ENCODE assay signal across 29 mouse cellular contexts in genomic region chr2:165843350-165843749, GRCm38 (mm10). TPM values are rescaled to one million over a fixed set of nuclear protein-coding genes. Genes with fewer than 3 reads are reported as not detected.
DNase-seq lines count a peak whose midpoint lies in the region; ATAC-seq and TF ChIP-seq lines count a peak whose summit lies in the region.
"Had no signal": no experiment of that assay in that cellular context is flagged by ENCODE, and none has a peak within 500 bp of the region (broad histone marks: within the 10 kb centered on the region; RNA-seq: fewer than 3 reads in every experiment).

No protein-coding gene starts in this region.

- TF ChIP-seq CTCF in heart, adult 2 months (IDR thresholded peaks at IDR 0.05) = no peak
- no peak for TF ChIP-seq CTCF in left cerebral cortex, adult 2 months (IDR thresholded peaks at IDR 0.05)
- TF ChIP-seq CTCF in lung, postnatal 0 days (IDR thresholded peaks at IDR 0.05) = no peak

- no peak overlapping the region for H3K9ac ChIP-seq in heart, adult 2 months (ENCODE audit: low read depth, low read length)
- H3K9ac ChIP-seq in lung, postnatal 0 days (replicated peaks; ENCODE audit: low read depth) = no peak overlapping the region
- H3K9ac ChIP-seq: embryonic facial prominence, embryonic 12.5 days; forebrain, embryonic 15.5 days; hindbrain, embryonic 15.5 days; liver, embryonic 15.5 days; midbrain, embryonic 12.5 days; neural tube, embryonic 12.5 days; stomach, embryonic 15.5 days had no signal

- H3K4me3 ChIP-seq in heart, adult 2 months = no peak overlapping the region
- H3K4me3 ChIP-seq in left cerebral cortex, adult 2 months = no peak overlapping the region
- H3K4me3 ChIP-seq in lung, postnatal 0 days (ENCODE audit: low read depth, low read length) = no peak overlapping the region
- H3K4me3 ChIP-seq: embryonic facial prominence, embryonic 12.5 days; forebrain, embryonic 10.5 days; forebrain, embryonic 15.5 days; hindbrain, embryonic 10.5 days; hindbrain, embryonic 15.5 days; liver, embryonic 15.5 days; megakaryocyte, embryonic 14.5 days; midbrain, embryonic 12.5 days; myocyte; neural tube, embryonic 12.5 days; stomach, embryonic 15.5 days had no signal

- no peaks in the 10 kb centered on the region for H3K9me3 ChIP-seq in lung, postnatal 0 days (ENCODE audit: low read length)
- H3K9me3 ChIP-seq: embryonic facial prominence, embryonic 12.5 days; forebrain, embryonic 10.5 days; forebrain, embryonic 15.5 days; hindbrain, embryonic 10.5 days; hindbrain, embryonic 15.5 days; liver, embryonic 15.5 days; megakaryocyte, embryonic 14.5 days; midbrain, embryonic 12.5 days; neural tube, embryonic 12.5 days; stomach, embryonic 15.5 days had no signal

- H3K36me3 ChIP-seq in heart, adult 2 months (ENCODE audit: control insufficient read depth, insufficient read depth, low read length) = peaks cover 14% of the 10 kb centered on the region
- peaks cover 22% of the 10 kb centered on the region for H3K36me3 ChIP-seq in lung, postnatal 0 days (ENCODE audit: insufficient read depth, low read length)

- intact Hi-C loops in heart, adult 2 months (cut with DNase I) = no loop called here
- intact Hi-C loops in left cerebral cortex, adult 2 months (cut with DNase I) = no loop called here

- ATAC-seq in lung, postnatal 0 days = peak; percentile 58
- no peak for ATAC-seq in erythroid progenitor cell, adult 5-6 weeks (replicated peaks; ENCODE audit: low FRiP score, poor library complexity, severe bottlenecking)
- ATAC-seq: forebrain, embryonic 15.5 days; inflammation-experienced regulatory T-cells, adult 6 months; Patski had no signal

- H3K27me3 ChIP-seq in heart, adult 2 months (ENCODE audit: control insufficient read depth, insufficient read depth, low read length) = no peaks in the 10 kb centered on the region
- no peaks in the 10 kb centered on the region for H3K27me3 ChIP-seq in lung, postnatal 0 days (replicated peaks; ENCODE audit: insufficient read depth, low read length)
- H3K27me3 ChIP-seq: embryonic facial prominence, embryonic 12.5 days; forebrain, embryonic 15.5 days; hindbrain, embryonic 15.5 days; liver, embryonic 15.5 days; megakaryocyte, embryonic 14.5 days; midbrain, embryonic 12.5 days; neural tube, embryonic 12.5 days; Patski; stomach, embryonic 15.5 days had no signal

- TF ChIP-seq EP300 in heart, adult 2 months (IDR thresholded peaks at IDR 0.05; ENCODE audit: insufficient read depth, low read depth, low read length) = peak; percentile 85
- TF ChIP-seq EP300 in lung, postnatal 0 days (IDR thresholded peaks at IDR 0.05) = peak; percentile 64

- no peaks in the 10 kb centered on the region for H3K79me2 ChIP-seq in heart, adult 2 months (replicated peaks; ENCODE audit: control insufficient read depth, insufficient read depth, low read length)

- peak in 1 of 2 experiments; percentile 42 for DNase-seq in heart, adult 2 months
- no peak for DNase-seq in heart, adult 9 months (ENCODE audit: low spot score in 2 of 2)
- DNase-seq in left cerebral cortex, adult 2 months (ENCODE audit: extremely low spot score in 1 of 2, low spot score in 2 of 2) = no peak
- DNase-seq in left cerebral cortex, adult 11 months (ENCODE audit: low spot score) = no peak
- peak; percentile 46 for DNase-seq in lung, postnatal 0 days (ENCODE audit: low spot score)
- DNase-seq in lung, postnatal 36 days = peak; percentile 78
- DNase-seq: adrenal gland, postnatal 10 days; cerebellum, adult 11 months; cerebellum, adult 9-10 months; embryo, embryonic 11 days; gastrocnemius, postnatal 14 days; heart, postnatal 14 days; kidney, adult 9 months; kidney, postnatal 14 days; right cerebral cortex, adult 18-20 months had no signal

- TF ChIP-seq POLR2A in heart, adult 2 months (IDR thresholded peaks at IDR 0.05; ENCODE audit: insufficient read depth, low read depth, low read length) = 0 out of 2 replicates have a peak, but pooled peaks have one; percentile 23

- peak overlapping the region; percentile 63 for H3K27ac ChIP-seq in heart, adult 2 months
- H3K27ac ChIP-seq in left cerebral cortex, adult 2 months = peak overlapping the region; percentile 84
- H3K27ac ChIP-seq in lung, postnatal 0 days (ENCODE audit: low read length) = peak overlapping the region; percentile 57; the same call in 1 of the 2 replicates
- H3K27ac ChIP-seq: embryonic facial prominence, embryonic 12.5 days; forebrain, embryonic 10.5 days; forebrain, embryonic 15.5 days; hindbrain, embryonic 10.5 days; hindbrain, embryonic 15.5 days; liver, embryonic 15.5 days; midbrain, embryonic 12.5 days; neural tube, embryonic 12.5 days; stomach, embryonic 15.5 days had no signal

- no peak overlapping the region for H3K4me2 ChIP-seq in lung, postnatal 0 days (replicated peaks; ENCODE audit: low read depth, low read length)
- H3K4me2 ChIP-seq: embryonic facial prominence, embryonic 12.5 days; forebrain, embryonic 15.5 days; hindbrain, embryonic 15.5 days; liver, embryonic 15.5 days; midbrain, embryonic 12.5 days; neural tube, embryonic 12.5 days; stomach, embryonic 15.5 days had no signal

- H3K4me1 ChIP-seq in heart, adult 2 months (ENCODE audit: control insufficient read depth, insufficient read depth, low read length) = peaks cover 17% of the 10 kb centered on the region
- H3K4me1 ChIP-seq in lung, postnatal 0 days (ENCODE audit: insufficient read depth, low read depth, low read length) = no peaks in the 10 kb centered on the region
- H3K4me1 ChIP-seq: liver, embryonic 15.5 days had no signal

- 55% methylated on average over 6 of the region's 6 CpGs for WGBS in heart, adult 2 months
- 72% methylated on average over 6 of the region's 6 CpGs for WGBS in lung, postnatal 0 days

RNA-seq across cellular contexts. Expression of gene Zmynd8, which starts 55.5 kb away (rescaled TPM):
- total RNA-seq in heart, adult 2 months (2021) = 10 to 100 TPM; 44.4 to 47.2 TPM
- 20.4 and 31.2 TPM in 2 replicates for polyA plus RNA-seq in heart, adult 2 months (2012; rRNA removed)
- 100 to 1,000 TPM; 182 to 188 TPM for total RNA-seq in left cerebral cortex, adult 2 months (2021)
- 30.7 and 32.1 TPM in 2 replicates for polyA plus RNA-seq in lung, postnatal 0 days (2015; fragmentation: Nextera tagmentation; extraction: Ambion mirVana)
- total RNA-seq in erythroid progenitor cell, adult 5-6 weeks (2015; ENCODE audit: low replicate concordance) = 55.3 and 129 TPM in 2 replicates
- 59.5 and 85.9 TPM in 2 replicates for total RNA-seq in erythroid progenitor cell, adult 5-6 weeks (2017; ENCODE audit: low replicate concordance)

Comparison
In these comparisons a context has a peak if more than half of its experiments do, and no peak if none do; other contexts are left out.
1. DNase-seq: peak in lung, postnatal 0 days (single experiment) and lung, postnatal 36 days (single experiment); none in heart, adult 9 months (0 of 2), left cerebral cortex, adult 2 months (0 of 2) and left cerebral cortex, adult 11 months (single experiment).
2. Peak in every context shown above with its lines, with median percentiles within 50 percentile points of each other: H3K27ac ChIP-seq.